Mouse (Mus musculus) stomach, postnatal 0 days (tissue): ENCODE measurements at regions not wholly inside any gene's neighbourhood (a gene's known extent, or its start where the extent isn't known, plus 50 kb on each side); places are given as distances from the start of the nearest gene placed in this dataset.

Experiments used
- ATAC-seq: fragments of 200-750 bp; cut with Nextera tagmentation; 2 replicates; pipeline ENCODE4 v1.8.0; 2017; ENCODE audit not compliant: low FRiP score, low TSS enrichment
- DNase-seq: peaks from one replicate; pipeline ENCODE4 v3.0.0-alpha.2; 2016; ENCODE audit warnings: low spot score
- H3K27ac ChIP-seq: fragments of 300-500 bp; sonication (generic); replicated peaks from 2 replicates; pipeline ENCODE4 v1.5.1; 2014; ENCODE audit warnings: mild to moderate bottlenecking, control low read depth
- H3K27me3 ChIP-seq: fragments of 300-500 bp; sonication (generic); 2 replicates; pipeline ENCODE4 v1.6.1; 2014; ENCODE audit warnings: low read length; ENCODE audit not compliant: control insufficient read depth, insufficient read depth
- H3K36me3 ChIP-seq: fragments of 300-500 bp; sonication (generic); 2 replicates; pipeline ENCODE4 v1.6.1; 2014; ENCODE audit warnings: low read length, mixed read lengths; ENCODE audit not compliant: control insufficient read depth, insufficient read depth
- H3K4me1 ChIP-seq: fragments of 300-500 bp; sonication (generic); replicated peaks from 2 replicates; pipeline ENCODE4 v1.6.1; 2014; ENCODE audit warnings: antibody characterized with exemption; ENCODE audit not compliant: control insufficient read depth, insufficient read depth
- H3K4me2 ChIP-seq: fragments of 300-500 bp; sonication (generic); replicated peaks from 2 replicates; pipeline ENCODE4 v1.6.1; 2014; ENCODE audit warnings: low read depth, mild to moderate bottlenecking, control low read depth, moderate library complexity
- H3K4me3 ChIP-seq: fragments of 300-500 bp; sonication (generic); 2 replicates; pipeline ENCODE4 v1.5.1; 2014; ENCODE audit warnings: low read depth, low read length, control low read depth
- H3K9ac ChIP-seq: fragments of 300-500 bp; sonication (generic); 2 replicates; pipeline ENCODE4 v1.6.1; 2014; ENCODE audit warnings: mild to moderate bottlenecking, low read length, control low read depth, mixed read lengths
- H3K9me3 ChIP-seq: fragments of 300-500 bp; sonication (generic); 2 replicates; pipeline ENCODE4 v1.6.1; 2016; ENCODE audit warnings: low read length; ENCODE audit not compliant: control insufficient read depth
- CTCF ChIP-seq: IDR thresholded peaks from 2 replicates; pipeline ENCODE4 v1.5.1; 2016; ENCODE audit warnings: antibody characterized with exemption, low read depth, mild to moderate bottlenecking, moderate library complexity
- EP300 ChIP-seq: optimal IDR thresholded peaks from 2 replicates; pipeline ENCODE3; 2016; ENCODE audit warnings: antibody characterized with exemption
- WGBS: fragments of 180-500 bp; shearing (Covaris S2); extraction: QIAGEN DNeasy Blood & Tissue Kit; methylation state at CpG from one replicate; pipeline ENCODE4 v1.1.7; 2014; 5-methylcytosine and 5-hydroxymethylcytosine counted together

DNA sequence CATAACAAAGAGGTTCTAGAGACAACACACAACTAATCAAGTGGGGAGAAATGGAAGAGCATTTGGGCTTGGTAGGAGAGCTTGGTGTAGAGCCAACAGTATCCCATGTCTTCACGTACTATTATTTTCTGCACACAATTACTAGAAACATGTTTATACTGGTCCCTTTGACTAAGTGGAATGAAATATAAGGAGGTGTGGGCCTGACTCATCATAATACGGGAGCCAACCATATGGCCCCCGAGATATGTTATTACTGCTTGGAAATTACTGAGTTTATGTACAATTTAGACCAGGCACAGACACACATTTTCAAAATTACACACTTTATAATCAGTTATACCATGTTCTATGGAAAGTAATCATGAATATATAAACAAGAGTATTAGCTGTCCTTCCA lies 92.7 kb upstream of the Sash1 start:
- ATAC-seq: no peak
- no peak overlapping the region for H3K9ac ChIP-seq
- no peaks in the 10 kb centered on the region for H3K36me3 ChIP-seq
- H3K27me3 ChIP-seq: no peaks in the 10 kb centered on the region
- DNase-seq: no peak
- H3K4me1 ChIP-seq: no peaks in the 10 kb centered on the region
- H3K27ac ChIP-seq: no peak overlapping the region
- WGBS: 45% methylated on average over 3 of the region's 3 CpGs
- H3K4me3 ChIP-seq: no peak overlapping the region
- H3K4me2 ChIP-seq: no peak overlapping the region
- H3K9me3 ChIP-seq: no peaks in the 10 kb centered on the region
- no peak for TF ChIP-seq EP300
- no peak for TF ChIP-seq CTCF

DNA sequence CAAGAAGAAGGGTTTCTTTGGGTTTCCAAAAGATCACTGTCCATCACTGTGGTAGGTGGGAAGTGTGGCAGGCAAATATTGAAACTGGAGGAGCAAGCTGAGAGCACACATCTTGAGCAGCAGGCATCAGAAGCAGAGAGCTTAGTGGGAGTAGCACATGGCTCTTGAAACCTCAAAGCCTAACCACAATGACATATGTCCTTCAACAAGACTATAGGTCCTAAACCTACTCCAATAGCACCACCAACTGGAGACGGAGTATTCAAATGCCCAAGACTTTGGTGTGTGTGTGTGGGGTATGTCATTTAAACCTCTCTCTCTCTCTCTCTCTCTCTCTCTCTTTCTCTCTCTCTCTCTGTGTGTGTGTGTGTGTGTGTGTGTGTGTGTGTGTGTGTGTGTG lies 88.1 kb upstream of the Sash1 start:
- H3K4me1 ChIP-seq: no peaks in the 10 kb centered on the region
- DNase-seq: no peak
- TF ChIP-seq EP300: no peak
- TF ChIP-seq CTCF: peak; percentile 71
- WGBS: 50% methylated on average over 1 of the region's 1 CpGs
- H3K27me3 ChIP-seq: no peaks in the 10 kb centered on the region
- H3K27ac ChIP-seq: no peak overlapping the region
- no peaks in the 10 kb centered on the region for H3K9me3 ChIP-seq
- H3K9ac ChIP-seq: no peak overlapping the region
- H3K4me3 ChIP-seq: no peak overlapping the region
- ATAC-seq: no peak
- no peak overlapping the region for H3K4me2 ChIP-seq
- no peaks in the 10 kb centered on the region for H3K36me3 ChIP-seq

DNA sequence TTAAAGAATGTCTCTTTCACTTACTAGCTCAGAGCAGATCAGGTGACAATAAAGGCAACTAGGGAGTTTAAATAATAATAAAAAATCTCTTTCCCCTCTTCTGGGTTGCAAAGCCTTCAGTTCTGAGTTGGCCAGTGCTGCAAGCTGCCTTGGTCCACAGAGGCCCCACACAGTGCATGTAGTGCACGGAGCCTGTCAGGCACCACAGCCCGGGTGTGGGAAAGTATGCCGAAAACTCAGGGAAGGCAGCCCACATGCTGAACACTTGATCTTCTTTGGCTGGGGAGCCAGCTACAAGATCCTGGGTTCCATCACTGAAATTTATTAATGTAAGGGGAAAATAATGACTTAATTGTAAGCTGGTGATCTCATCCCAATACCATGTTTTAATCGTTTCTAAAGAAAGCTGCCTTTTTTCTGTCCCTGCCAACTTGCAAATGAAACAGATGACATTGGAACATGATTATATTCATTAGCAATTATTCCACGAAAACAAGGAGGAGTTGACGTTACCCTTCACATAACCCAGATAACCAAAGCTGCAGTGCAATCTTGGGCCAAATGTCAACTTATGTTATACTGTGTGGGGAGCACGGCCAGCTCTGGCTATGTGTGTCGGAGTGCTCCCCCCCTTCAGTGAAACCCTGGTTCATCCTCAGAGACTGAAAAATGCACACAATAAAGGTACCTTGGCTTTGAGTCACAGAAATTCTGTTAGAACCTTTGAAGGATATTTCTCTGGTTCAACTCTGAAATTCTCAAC lies 87.1 kb upstream of the Sash1 start:
- no peak overlapping the region for H3K27ac ChIP-seq
- H3K4me2 ChIP-seq: no peak overlapping the region
- H3K4me3 ChIP-seq: no peak overlapping the region
- no peak for DNase-seq
- TF ChIP-seq EP300 (no peak), CTCF (no peak)
- WGBS: 48% methylated on average over 8 of the region's 8 CpGs
- H3K9me3 ChIP-seq: no peaks in the 10 kb centered on the region
- peak; percentile 38; the same call in 1 of the 2 replicates for ATAC-seq
- no peaks in the 10 kb centered on the region for H3K4me1 ChIP-seq
- no peak overlapping the region for H3K9ac ChIP-seq
- H3K36me3 ChIP-seq: no peaks in the 10 kb centered on the region
- no peaks in the 10 kb centered on the region for H3K27me3 ChIP-seq

DNA sequence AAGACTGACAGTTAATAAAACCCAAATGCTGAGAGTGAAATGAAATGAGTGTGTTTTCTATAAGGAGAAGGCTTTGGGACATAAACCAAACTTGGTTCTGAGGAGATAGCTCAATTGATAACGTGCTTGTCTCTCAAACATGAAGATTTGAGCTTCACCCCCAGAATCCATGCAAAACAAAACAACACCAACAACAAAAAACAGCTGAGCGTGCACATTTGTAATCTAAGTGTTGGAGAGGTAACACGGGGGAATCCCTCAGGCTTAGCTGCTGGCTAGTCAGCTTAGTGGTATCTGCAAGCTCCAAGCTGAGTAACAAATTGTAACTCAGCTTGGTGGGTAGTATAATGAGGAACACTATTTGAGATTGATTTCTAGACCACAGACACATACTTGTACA lies 84.9 kb upstream of the Sash1 start:
- TF ChIP-seq EP300: no peak
- no peak for TF ChIP-seq CTCF
- WGBS: 80% methylated on average over 3 of the region's 3 CpGs
- no peaks in the 10 kb centered on the region for H3K9me3 ChIP-seq

DNA sequence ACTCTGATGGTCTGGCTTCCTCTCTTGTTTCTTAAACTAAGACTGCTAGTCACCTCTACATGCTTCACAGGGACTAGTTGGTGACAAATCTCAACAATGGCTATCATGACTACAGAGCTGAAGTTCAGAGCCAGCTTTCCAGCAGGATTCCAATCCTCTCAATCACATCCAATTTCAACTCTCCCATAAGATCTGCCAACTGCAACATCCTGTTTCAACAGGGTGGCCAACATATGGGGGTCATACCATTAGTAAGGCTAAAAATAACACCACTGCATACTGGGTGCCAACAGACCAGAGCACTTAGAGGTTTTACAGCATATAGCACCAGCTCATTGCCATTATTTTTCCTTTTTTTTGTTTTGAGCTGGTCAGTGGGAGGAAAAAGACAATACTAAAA lies 83.7 kb upstream of the Sash1 start:
- Histone ChIP-seq H3K27ac (no peak overlapping the region), H3K4me3 (no peak overlapping the region)
- DNase-seq: no peak

More for the DNA sequence above, 84.9 kb upstream of the Sash1 start:
- ATAC-seq: no peak
- no peaks in the 10 kb centered on the region for H3K4me1 ChIP-seq
- H3K27ac ChIP-seq: no peak overlapping the region
- H3K4me2 ChIP-seq: no peak overlapping the region
- H3K9ac ChIP-seq: no peak overlapping the region
- no peaks in the 10 kb centered on the region for H3K36me3 ChIP-seq
- DNase-seq: no peak
- H3K27me3 ChIP-seq: no peaks in the 10 kb centered on the region
- no peak overlapping the region for H3K4me3 ChIP-seq

DNA sequence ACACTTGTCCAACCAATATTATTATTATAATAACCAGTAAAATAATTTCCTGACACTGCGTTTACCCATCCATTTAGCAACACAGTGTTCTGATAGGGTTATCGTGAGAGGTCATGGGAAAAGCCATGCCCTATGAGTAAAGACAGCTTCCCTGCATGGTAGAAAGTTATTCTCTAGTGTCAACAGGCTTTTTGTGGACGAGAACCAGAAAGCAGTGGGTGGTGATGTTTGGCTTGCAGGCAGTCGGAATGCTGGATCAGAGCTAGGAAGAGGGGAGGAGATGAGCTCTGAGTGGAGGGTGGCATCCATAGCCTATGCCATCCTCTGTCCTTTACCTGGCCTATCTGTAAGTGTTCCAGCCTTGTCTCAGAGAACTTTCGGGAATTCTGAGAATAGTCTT lies 83.1 kb upstream of the Sash1 start:
- Histone ChIP-seq H3K9me3 (no peaks in the 10 kb centered on the region), H3K4me3 (no peak overlapping the region), H3K36me3 (no peaks in the 10 kb centered on the region), H3K9ac (no peak overlapping the region), H3K4me1 (no peaks in the 10 kb centered on the region), H3K4me2 (no peak overlapping the region), H3K27me3 (no peaks in the 10 kb centered on the region), H3K27ac (no peak overlapping the region)
- DNase-seq (no peak), ATAC-seq (no peak)
- 52% methylated on average over 5 of the region's 5 CpGs for WGBS
- no peak for TF ChIP-seq CTCF
- TF ChIP-seq EP300: no peak

More for the DNA sequence above, 83.7 kb upstream of the Sash1 start:
- H3K27me3 ChIP-seq: no peaks in the 10 kb centered on the region
- H3K9me3 ChIP-seq: no peaks in the 10 kb centered on the region
- no peak for TF ChIP-seq EP300
- TF ChIP-seq CTCF: no peak
- H3K9ac ChIP-seq: no peak overlapping the region
- ATAC-seq: no peak
- no peaks in the 10 kb centered on the region for H3K4me1 ChIP-seq
- H3K4me2 ChIP-seq: no peak overlapping the region
- no peaks in the 10 kb centered on the region for H3K36me3 ChIP-seq
